Comparison of ENCODE assay signal across 23 mouse cellular contexts in genomic region chr11:54160435-54160834, GRCm38 (mm10).
DNase-seq lines count a peak whose midpoint lies in the region; ATAC-seq and TF ChIP-seq lines count a peak whose summit lies in the region.
"Had no signal": no experiment of that assay in that cellular context is flagged by ENCODE, and none has a peak within 500 bp of the region (broad histone marks: within the 10 kb centered on the region; RNA-seq: fewer than 3 reads in every experiment).

No protein-coding gene starts in this region.

- TF ChIP-seq CTCF in kidney, adult 2 months (conservative IDR thresholded peaks at IDR 0.05; ENCODE audit: insufficient read depth, insufficient read length, low read depth, low read length), result no peak

- H3K36me3 ChIP-seq in kidney, adult 2 months (ENCODE audit: control insufficient read depth, insufficient read depth, low read length), result no peaks in the 10 kb centered on the region
- no peaks in the 10 kb centered on the region for H3K36me3 ChIP-seq in kidney, embryonic 14.5 days (ENCODE audit: control insufficient read depth, insufficient read depth, low read length)
- no peaks in the 10 kb centered on the region for H3K36me3 ChIP-seq in kidney, embryonic 15.5 days
- H3K36me3 ChIP-seq: embryonic facial prominence, embryonic 13.5 days; embryonic facial prominence, embryonic 15.5 days; forebrain, embryonic 10.5 days had no signal

- no peak overlapping the region for H3K27ac ChIP-seq in kidney, adult 2 months (ENCODE audit: insufficient read depth, low read depth, low read length)
- no peak overlapping the region for H3K27ac ChIP-seq in kidney, embryonic 14.5 days (ENCODE audit: low read depth, low read length)
- no peak overlapping the region for H3K27ac ChIP-seq in kidney, embryonic 15.5 days
- H3K27ac ChIP-seq: embryonic facial prominence, embryonic 13.5 days; embryonic facial prominence, embryonic 15.5 days; forebrain, embryonic 10.5 days had no signal

- no peaks in the 10 kb centered on the region for H3K9me3 ChIP-seq in kidney, embryonic 14.5 days (ENCODE audit: control insufficient read depth, low read length)
- H3K9me3 ChIP-seq in kidney, embryonic 15.5 days (replicated peaks), result no peaks in the 10 kb centered on the region
- H3K9me3 ChIP-seq: embryonic facial prominence, embryonic 13.5 days; embryonic facial prominence, embryonic 15.5 days; forebrain, embryonic 10.5 days had no signal

- no peak for TF ChIP-seq POLR2A in kidney, adult 2 months (IDR thresholded peaks at IDR 0.05; ENCODE audit: low read depth, low read length)

- no peaks in the 10 kb centered on the region for H3K27me3 ChIP-seq in kidney, adult 2 months (replicated peaks; ENCODE audit: control insufficient read depth, insufficient read depth, low read length)
- H3K27me3 ChIP-seq in kidney, embryonic 14.5 days (ENCODE audit: control insufficient read depth, insufficient read depth, low read length), result no peaks in the 10 kb centered on the region
- no peaks in the 10 kb centered on the region for H3K27me3 ChIP-seq in kidney, embryonic 15.5 days
- H3K27me3 ChIP-seq: embryonic facial prominence, embryonic 13.5 days; embryonic facial prominence, embryonic 15.5 days had no signal

- no peak overlapping the region for H3K9ac ChIP-seq in kidney, embryonic 14.5 days (ENCODE audit: low read depth, low read length)
- H3K9ac ChIP-seq in kidney, embryonic 15.5 days, result no peak overlapping the region
- H3K9ac ChIP-seq: embryonic facial prominence, embryonic 13.5 days; embryonic facial prominence, embryonic 15.5 days had no signal

- no peak overlapping the region for H3K4me2 ChIP-seq in kidney, embryonic 14.5 days (replicated peaks; ENCODE audit: low read depth, low read length)
- H3K4me2 ChIP-seq in kidney, embryonic 15.5 days, result no peak overlapping the region
- H3K4me2 ChIP-seq: embryonic facial prominence, embryonic 13.5 days; embryonic facial prominence, embryonic 15.5 days had no signal

- no peak overlapping the region for H3K4me3 ChIP-seq in kidney, adult 2 months (ENCODE audit: insufficient read depth, low read depth, low read length)
- H3K4me3 ChIP-seq in kidney, embryonic 14.5 days (ENCODE audit: low read length), result no peak overlapping the region
- no peak overlapping the region for H3K4me3 ChIP-seq in kidney, embryonic 15.5 days (replicated peaks)
- H3K4me3 ChIP-seq: embryonic facial prominence, embryonic 13.5 days; embryonic facial prominence, embryonic 15.5 days; erythroblast, embryonic 14.5 days; forebrain, embryonic 10.5 days had no signal

- no peak for ATAC-seq in kidney, embryonic 14.5 days (ENCODE audit: low FRiP score, low TSS enrichment)
- no peak for ATAC-seq in kidney, embryonic 15.5 days (replicated peaks; ENCODE audit: low FRiP score)
- ATAC-seq: forebrain, embryonic 14.5 days; forebrain, embryonic 16.5 days had no signal

- peak; percentile 80 for DNase-seq in heart, adult 11 months
- no peak for DNase-seq in heart, postnatal 36 days
- DNase-seq in kidney, adult 2 months, result peak; percentile 30
- peak; percentile 16 for DNase-seq in kidney, postnatal 14 days
- DNase-seq in ovary, postnatal 36 days (ENCODE audit: low spot score), result no peak
- DNase-seq: adrenal gland, adult 2 months; adrenal gland, postnatal 10 days; adrenal gland, postnatal 25 days; cerebellum, adult 11 months; cerebellum, adult 18-20 months; cerebellum, adult 8-10 months; cerebellum, adult 9-11 months; cerebellum, postnatal 14 days; cerebellum, postnatal 36 days; embryo, embryonic 11 days had no signal

- intact Hi-C loops in heart, postnatal 36 days (cut with DNase I), result no loop called here

- WGBS in kidney, adult 2 months, result 77% methylated on average over 5 of the region's 5 CpGs
- WGBS in kidney, embryonic 14.5 days, result 82% methylated on average over 5 of the region's 5 CpGs
- WGBS in kidney, embryonic 15.5 days, result 78% methylated on average over 5 of the region's 5 CpGs

- no peaks in the 10 kb centered on the region for H3K4me1 ChIP-seq in kidney, adult 2 months (ENCODE audit: control insufficient read depth, insufficient read depth, low read length)
- no peaks in the 10 kb centered on the region for H3K4me1 ChIP-seq in kidney, embryonic 14.5 days (ENCODE audit: control insufficient read depth, insufficient read depth, low read length)
- H3K4me1 ChIP-seq in kidney, embryonic 15.5 days, result peaks cover 6% of the 10 kb centered on the region

Comparison
In these comparisons a context has a peak if more than half of its experiments do, and no peak if none do; other contexts are left out.
1. DNase-seq: peak in heart, adult 11 months (single experiment), kidney, adult 2 months (single experiment) and kidney, postnatal 14 days (single experiment); none in heart, postnatal 36 days (0 of 2) and ovary, postnatal 36 days (single experiment).